Mouse (Mus musculus): Measurements from ENCODE around the gene Tuba1a. TPM values are rescaled to one million over a fixed set of nuclear protein-coding genes. Genes with fewer than 3 reads are reported as not detected.
"Not testable (repeated sequence)": the region's sequence is repeated elsewhere in the genome, so short reads cannot be mapped to it uniquely, and the experiment has no call there.

The Tuba1a gene
- polyA plus RNA-seq, 1 experiment: 115 TPM

- H3K4me1 ChIP-seq: peaks cover 17% of the 10 kb centered on the region
- H3K4me3 ChIP-seq (replicated peaks): no peak overlapping the region
- H3K36me3 ChIP-seq (replicated peaks; ENCODE audit: low read length): no peaks in the 10 kb centered on the region
- TF ChIP-seq FLI1 (IDR thresholded peaks at IDR 0.05; ENCODE audit: low read length) (no peak), GATA1 (IDR thresholded peaks at IDR 0.05; ENCODE audit: borderline replicate concordance, low read length) (no peak)
- peaks cover 31% of the 10 kb centered on the region for H3K27me3 ChIP-seq (replicated peaks)
- no peaks in the 10 kb centered on the region for H3K9me3 ChIP-seq
Observed at GRCm38 (mm10) chr15:98976763-98977758, 23.6 kb upstream of the Tuba1a start.

DNA sequence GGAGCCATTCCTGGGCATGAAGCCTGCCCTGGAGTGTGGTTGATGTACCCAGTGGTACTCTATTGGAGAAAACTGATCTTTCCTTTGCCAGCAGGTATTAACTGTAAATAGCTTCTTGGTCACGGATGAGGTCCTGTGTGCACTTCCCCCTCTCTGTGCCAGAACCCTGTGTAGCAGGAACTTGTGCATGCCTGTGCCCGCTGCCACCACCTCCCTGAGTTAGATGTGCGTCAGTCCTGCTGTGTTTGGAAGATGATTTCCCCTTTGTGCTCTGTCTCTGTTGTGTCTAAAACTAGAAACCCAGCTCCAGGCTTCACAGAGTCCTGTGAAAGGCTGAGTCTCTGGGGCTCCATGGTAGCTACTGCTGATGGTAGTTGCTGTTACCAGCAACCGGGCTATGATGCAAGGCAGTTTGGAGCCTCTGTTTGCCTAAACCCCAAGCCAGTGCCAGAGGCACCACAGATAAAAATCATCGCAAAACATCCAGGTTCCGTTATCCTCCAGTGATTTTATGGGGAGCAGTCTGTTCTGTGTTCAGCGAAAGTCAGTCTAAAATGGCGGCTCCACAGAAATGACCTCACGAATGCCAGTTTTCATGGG, 19.6 kb upstream of the Tuba1a start:
- TF ChIP-seq GATA1 (IDR thresholded peaks at IDR 0.05; ENCODE audit: borderline replicate concordance, low read length) (no peak), FLI1 (IDR thresholded peaks at IDR 0.05; ENCODE audit: low read length) (no peak)
- Histone ChIP-seq H3K36me3 (replicated peaks; ENCODE audit: low read length) (no peaks in the 10 kb centered on the region), H3K27me3 (replicated peaks) (peaks cover 19% of the 10 kb centered on the region), H3K4me1 (peaks cover 19% of the 10 kb centered on the region), H3K4me3 (replicated peaks) (no peak overlapping the region), H3K9me3 (no peaks in the 10 kb centered on the region)

DNA sequence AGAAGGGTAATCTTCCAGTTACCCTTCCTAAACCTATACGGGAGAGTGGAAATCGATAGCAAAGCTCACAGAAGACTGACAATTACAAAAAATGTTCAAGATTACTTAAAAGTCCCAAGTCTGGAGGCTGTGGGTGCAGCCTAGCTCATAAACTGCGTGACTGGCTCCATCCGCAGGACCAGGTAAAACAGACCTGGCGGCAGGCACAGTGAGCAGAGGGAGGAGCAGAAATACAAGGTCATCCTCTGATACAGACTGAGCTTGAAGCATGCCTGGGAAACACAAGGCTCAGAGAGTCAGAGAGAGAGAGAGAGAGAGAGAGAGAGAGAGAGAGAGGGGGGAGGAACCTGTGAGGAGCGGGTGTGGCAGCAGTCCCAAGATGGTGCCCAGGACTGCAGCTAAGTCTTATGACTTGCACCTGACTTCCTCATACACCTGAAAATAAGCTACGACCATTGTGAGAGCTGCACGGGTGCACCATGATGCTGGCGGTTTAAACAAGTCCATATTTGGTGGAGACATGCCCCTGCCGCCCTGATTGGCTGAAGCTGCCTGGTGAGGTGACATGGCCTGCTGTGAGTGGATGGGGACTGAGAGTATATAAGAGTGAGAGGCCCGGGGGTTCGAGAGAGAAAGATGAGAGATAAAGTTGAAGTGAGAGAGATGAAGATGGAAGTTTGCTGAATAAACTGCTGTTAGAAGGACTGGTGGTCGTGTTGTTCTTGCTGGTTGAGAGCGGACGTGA, 18.2 kb upstream of the Tuba1a start:
- H3K4me3 ChIP-seq (replicated peaks); H3K36me3 ChIP-seq (replicated peaks; ENCODE audit: low read length); H3K9me3 ChIP-seq: not testable (repeated sequence)
- Histone ChIP-seq H3K27me3 (replicated peaks) (peaks cover 12% of the 10 kb centered on the region), H3K4me1 (peaks cover 13% of the 10 kb centered on the region)

GRCm38 (mm10) chr15:98971111-98971510, 17.6 kb upstream of the Tuba1a start:
- TF ChIP-seq GATA1 (IDR thresholded peaks at IDR 0.05; ENCODE audit: borderline replicate concordance, low read length) (no peak), FLI1 (IDR thresholded peaks at IDR 0.05; ENCODE audit: low read length) (no peak)
- H3K27me3 ChIP-seq (replicated peaks): peaks cover 9% of the 10 kb centered on the region
- peaks cover 13% of the 10 kb centered on the region for H3K4me1 ChIP-seq
- no peaks in the 10 kb centered on the region for H3K36me3 ChIP-seq (replicated peaks; ENCODE audit: low read length)
- H3K4me3 ChIP-seq (replicated peaks): no peak overlapping the region
- peaks cover 2% of the 10 kb centered on the region; the same call in 1 of the 2 replicates for H3K9me3 ChIP-seq

DNA sequence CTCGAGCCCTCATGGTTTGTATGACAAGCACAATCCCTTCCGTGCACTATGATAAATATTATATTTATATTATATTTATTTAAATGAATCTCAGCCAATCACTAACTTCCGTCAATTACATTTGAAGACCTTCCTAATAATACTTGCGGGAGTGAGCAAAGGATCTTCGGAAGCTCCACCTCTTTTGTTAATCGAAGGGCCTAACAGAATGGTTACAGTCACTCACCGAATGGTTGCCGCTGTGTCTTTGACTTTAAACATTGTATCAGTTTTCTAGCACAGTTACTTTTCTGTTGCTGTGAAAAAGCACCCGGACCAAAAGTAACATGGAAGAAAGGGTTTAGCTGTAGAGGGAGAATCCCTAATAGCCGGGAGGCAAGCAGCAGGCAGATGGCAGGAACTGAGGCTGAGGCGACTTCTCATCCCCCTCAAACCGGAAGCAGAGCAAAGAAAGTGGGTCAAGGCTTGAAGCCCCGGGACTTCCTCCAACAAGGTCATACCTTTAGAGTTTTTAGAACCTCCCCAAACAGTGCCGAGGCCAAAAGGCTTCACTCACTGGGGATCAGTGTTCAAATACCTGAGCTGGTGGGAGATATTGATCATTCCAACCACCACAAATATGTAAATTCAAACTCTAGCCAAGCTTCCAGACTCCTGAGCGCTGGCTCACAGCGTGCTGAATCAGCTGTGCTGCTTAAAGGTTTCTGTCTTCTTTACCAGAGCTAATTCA, 16.0 kb upstream of the Tuba1a start:
- TF ChIP-seq FLI1 (IDR thresholded peaks at IDR 0.05; ENCODE audit: low read length) (no peak), GATA1 (IDR thresholded peaks at IDR 0.05; ENCODE audit: borderline replicate concordance, low read length) (no peak)

GRCm38 (mm10) chr15:98968701-98969371, 15.3 kb upstream of the Tuba1a start:
- Histone ChIP-seq H3K9me3 (peaks cover 2% of the 10 kb centered on the region; the same call in 1 of the 2 replicates), H3K4me3 (replicated peaks) (no peak overlapping the region), H3K27me3 (replicated peaks) (peaks cover 8% of the 10 kb centered on the region), H3K4me1 (peaks cover 18% of the 10 kb centered on the region), H3K36me3 (replicated peaks; ENCODE audit: low read length) (no peaks in the 10 kb centered on the region)
- TF ChIP-seq FLI1 (IDR thresholded peaks at IDR 0.05; ENCODE audit: low read length) (no peak), GATA1 (IDR thresholded peaks at IDR 0.05; ENCODE audit: borderline replicate concordance, low read length) (no peak)

More for the DNA sequence above, 16.0 kb upstream of the Tuba1a start:
- Histone ChIP-seq H3K36me3 (replicated peaks; ENCODE audit: low read length) (no peaks in the 10 kb centered on the region), H3K4me1 (peaks cover 18% of the 10 kb centered on the region), H3K4me3 (replicated peaks) (no peak overlapping the region), H3K27me3 (replicated peaks) (peaks cover 9% of the 10 kb centered on the region), H3K9me3 (peaks cover 2% of the 10 kb centered on the region; the same call in 1 of the 2 replicates)

DNA sequence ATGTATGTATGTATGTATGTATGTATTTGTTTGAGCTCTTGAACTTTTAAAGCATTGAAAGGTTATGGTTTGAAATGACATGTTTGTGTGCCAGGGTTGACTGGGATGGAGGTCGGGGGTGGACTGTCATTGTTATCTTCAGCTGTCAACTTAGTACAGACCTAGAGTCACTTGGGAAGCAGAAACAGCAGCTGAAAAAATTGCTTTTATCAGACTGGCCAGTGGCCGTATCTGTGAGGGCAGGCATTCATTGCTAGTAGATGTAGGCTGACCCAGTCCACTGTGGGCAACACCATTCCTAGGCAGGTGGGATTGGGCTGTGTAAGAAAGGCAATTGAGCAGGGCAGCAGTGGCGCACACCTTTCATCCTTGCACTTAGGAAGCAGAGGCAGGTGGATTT, 6.0 kb upstream of the Tuba1a start:
- TF ChIP-seq FLI1 (IDR thresholded peaks at IDR 0.05; ENCODE audit: low read length) (no peak), GATA1 (IDR thresholded peaks at IDR 0.05; ENCODE audit: borderline replicate concordance, low read length) (no peak)
- Histone ChIP-seq H3K4me3 (replicated peaks) (peak overlapping the region; percentile 80), H3K36me3 (replicated peaks; ENCODE audit: low read length) (peaks cover 8% of the 10 kb centered on the region), H3K4me1 (peaks cover 19% of the 10 kb centered on the region), H3K9me3 (no peaks in the 10 kb centered on the region), H3K27me3 (replicated peaks) (no peaks in the 10 kb centered on the region)

- no peak overlapping the region for H3K4me3 ChIP-seq (replicated peaks)
- H3K4me1 ChIP-seq: peaks cover 23% of the 10 kb centered on the region
- TF ChIP-seq GATA1 (IDR thresholded peaks at IDR 0.05; ENCODE audit: borderline replicate concordance, low read length) (no peak), FLI1 (IDR thresholded peaks at IDR 0.05; ENCODE audit: low read length) (no peak)
- H3K27me3 ChIP-seq (replicated peaks): no peaks in the 10 kb centered on the region
- no peaks in the 10 kb centered on the region for H3K9me3 ChIP-seq
- peaks cover 8% of the 10 kb centered on the region for H3K36me3 ChIP-seq (replicated peaks; ENCODE audit: low read length)
Observed at GRCm38 (mm10) chr15:98958901-98959420, 5.5 kb upstream of the Tuba1a start.

All from megakaryocyte, embryonic 14.5 days (primary cell).